Mouse (Mus musculus) testis, adult 2 months (tissue): Measurements from ENCODE around the gene Galnt6.

Experiments used
- CTCF ChIP-seq: fragments of 200-500 bp; IDR thresholded peaks from 2 replicates; pipeline ENCODE4 v1.5.1; 2012; ENCODE audit warnings: low read depth, mild to moderate bottlenecking, inconsistent platforms, low read length, moderate library complexity; ENCODE audit not compliant: control insufficient read depth, insufficient read depth, insufficient replicate concordance
- POLR2A ChIP-seq: fragments of 200-500 bp; IDR thresholded peaks from 2 replicates; pipeline ENCODE4 v1.6.1; 2012; ENCODE audit warnings: low read depth, mild to moderate bottlenecking, inconsistent platforms, low read length, moderate library complexity; ENCODE audit not compliant: control insufficient read depth

- TF ChIP-seq CTCF (no peak), POLR2A (no peak)
Observed at GRCm38 (mm10) chr15:100749751-100750538, 20.8 kb upstream of the Galnt6 start.
